Mouse (Mus musculus): ENCODE data around the gene Pbp2.

Pbp2 gene

DNA sequence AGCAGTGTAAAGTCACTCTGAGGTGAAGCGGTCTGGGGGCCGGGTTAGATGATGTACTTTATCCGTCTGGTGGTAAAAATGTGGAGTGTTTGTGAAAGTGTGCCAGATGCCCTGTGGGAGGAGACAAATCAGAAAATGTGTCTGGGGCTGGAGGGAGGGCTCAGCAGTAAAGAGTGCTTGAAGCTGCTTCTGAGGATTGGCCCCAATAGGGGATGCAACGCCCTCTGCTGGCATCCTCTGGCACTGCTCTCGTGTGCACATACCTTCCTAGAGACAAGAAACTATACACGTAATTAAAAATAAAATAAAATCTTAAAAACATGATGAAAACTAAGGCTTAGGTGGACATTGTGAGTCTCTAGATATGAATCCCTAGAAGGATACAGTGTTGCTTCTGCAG is 49.8 kb downstream of the Pbp2 start:
- in situ Hi-C loops (cut with MboI, MseI) = no loop called here
